Mouse (Mus musculus) thymus, postnatal 4 days (tissue): ENCODE measurements around the gene Vgll2.

Source experiments
- DNase-seq: peaks from one replicate; pipeline ENCODE4 v3.0.0; 2021

Vgll2 gene

DNA sequence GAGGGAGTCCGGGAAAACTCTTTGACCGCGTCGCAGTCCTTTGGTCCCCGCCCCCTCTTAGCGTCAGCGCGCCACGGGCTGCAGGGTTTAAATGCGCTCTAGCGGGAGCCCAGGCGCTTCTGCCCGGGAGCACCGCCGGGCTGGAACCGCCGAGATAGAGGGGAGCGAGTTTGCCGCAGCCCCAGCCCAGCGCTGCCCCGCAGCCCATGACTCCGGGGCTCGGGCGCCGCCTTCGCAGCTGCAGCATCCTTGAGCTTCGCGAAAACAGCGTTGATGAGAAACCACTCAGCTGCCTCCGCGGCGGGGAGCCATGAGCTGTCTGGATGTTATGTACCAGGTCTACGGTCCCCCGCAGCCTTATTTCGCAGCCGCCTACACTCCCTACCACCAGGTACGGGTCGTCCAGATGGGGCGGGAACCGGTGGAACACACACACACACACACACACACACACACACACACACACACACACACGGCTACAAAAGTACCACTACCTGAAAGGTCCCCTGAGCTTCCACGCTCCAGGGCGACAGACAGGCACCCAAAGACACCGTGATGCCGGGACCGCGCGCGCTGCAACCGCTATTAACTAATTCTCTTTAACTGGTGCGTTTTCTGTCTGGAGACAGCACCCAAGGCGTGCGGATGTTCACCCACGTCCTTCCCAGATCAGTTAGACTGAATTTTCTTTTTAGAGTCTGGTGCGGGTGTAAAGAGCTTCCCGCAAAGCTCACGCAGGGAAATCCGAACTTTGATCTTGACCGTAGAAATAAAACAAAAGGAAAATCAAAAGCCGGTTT, at the start of gene Vgll2:
Gene Vgll2, plus strand, starts transcription at position 90 of the 800 bp plus-strand sequence.
- peak; percentile 7 for DNase-seq

DNA sequence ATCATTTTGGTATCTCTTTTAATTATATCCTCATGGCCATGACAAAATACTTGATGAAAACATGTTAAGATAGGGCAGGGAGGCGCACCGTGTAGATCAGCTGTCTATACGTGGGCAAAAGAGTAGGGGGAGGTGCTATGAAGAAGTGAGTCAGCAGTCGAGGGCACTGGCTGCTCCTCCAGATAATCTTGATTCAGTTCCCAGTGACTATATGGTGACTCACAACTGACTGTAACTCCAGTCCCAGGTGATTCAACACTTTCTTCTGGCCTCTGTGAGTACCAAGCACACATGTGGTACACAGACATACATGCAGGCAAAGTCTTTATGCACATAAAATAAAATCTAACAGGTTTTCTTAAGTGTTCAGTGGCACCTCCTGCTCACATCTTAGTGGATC, 47.2 kb upstream of the Vgll2 start:
- no peak for DNase-seq

DNA sequence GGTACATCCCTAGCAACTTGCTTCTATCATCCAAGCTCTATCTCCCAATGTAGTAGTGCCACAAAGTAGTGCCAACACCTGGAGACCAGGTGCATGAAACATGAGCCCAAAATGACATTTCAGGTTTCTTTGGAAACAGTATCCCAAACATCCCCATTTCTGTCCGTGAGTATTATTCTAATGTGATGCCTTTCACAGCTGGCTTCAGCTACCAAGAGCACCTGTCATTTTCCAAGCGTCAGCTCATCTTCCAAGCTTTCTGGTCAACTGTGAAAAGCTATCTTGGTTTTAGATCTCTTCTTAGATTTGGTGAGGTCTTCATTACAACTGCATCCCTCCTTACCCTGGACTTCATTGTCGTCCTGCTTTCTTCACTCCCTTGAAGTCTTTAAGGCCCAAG, 46.7 kb upstream of the Vgll2 start:
- DNase-seq, result no peak

DNA sequence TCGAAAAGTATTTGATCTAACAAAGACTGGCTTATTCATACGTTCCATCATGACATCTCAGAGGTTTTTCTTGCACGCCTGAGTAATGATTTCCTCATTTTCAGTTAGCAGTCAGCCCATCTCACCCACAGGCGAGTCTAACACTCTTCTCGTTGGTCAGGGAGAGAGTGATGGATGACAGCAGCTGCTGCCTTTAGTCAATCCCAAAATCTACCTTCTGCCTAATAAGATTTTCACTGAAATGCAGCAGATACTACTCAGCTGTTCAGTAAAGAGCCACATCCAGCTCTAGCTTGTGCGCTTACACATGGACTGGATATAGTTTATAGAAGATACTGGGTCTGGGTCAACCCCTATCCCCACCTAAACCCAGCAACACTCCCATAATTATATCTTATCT, 40.7 kb upstream of the Vgll2 start:
- DNase-seq, result no peak

GRCm38 (mm10) chr10:51982395-51982794, 39.9 kb upstream of the Vgll2 start:
- no peak for DNase-seq

GRCm38 (mm10) chr10:52018471-52018870, 3.8 kb upstream of the Vgll2 start:
- no peak for DNase-seq

GRCm38 (mm10) chr10:52021231-52021630, 1.1 kb upstream of the Vgll2 start:
- DNase-seq, result no peak

- DNase-seq, result no peak
Measured at GRCm38 (mm10) chr10:52021736-52022394, 437 bp upstream of the Vgll2 start.

DNA sequence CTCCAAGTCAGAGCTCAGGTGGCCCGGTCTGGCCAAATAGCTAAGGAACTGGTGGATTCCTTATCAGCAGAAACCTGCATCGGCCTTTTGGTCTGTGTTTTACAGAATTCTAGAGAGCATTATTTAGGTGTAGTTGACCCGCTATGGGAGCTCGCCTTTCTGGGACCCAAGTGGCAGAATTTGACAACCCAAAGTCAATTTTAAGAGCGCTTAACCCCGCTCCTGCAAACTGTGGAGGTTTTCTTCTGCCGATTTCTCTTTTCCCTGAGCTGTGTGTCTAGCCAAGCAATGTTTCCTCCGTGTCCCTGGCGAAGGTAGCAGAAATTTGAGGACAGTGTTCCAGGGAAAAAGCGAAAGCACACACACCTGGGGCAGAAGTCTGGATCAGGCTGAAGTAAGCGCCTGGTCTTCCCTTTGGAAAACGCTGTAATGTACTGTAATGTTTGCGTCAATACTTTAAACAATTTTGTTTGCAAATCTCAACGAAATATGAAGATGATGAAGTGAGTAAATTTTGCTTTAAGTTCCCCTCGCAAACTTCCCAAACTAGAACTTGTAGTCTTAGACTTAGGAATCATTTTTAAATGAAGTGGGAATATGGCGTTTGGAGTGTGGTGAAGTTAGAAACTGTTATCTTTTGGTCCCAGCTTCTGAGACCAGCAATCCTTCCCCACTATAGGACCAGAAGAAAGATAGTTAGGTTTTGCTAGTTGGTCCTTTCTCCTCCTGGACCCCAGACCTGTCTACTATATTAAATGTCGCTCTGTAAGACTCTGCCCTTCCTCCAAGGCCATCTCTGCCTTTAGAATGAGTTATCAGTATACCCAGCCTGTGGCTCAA, 1.1 kb downstream of the Vgll2 start:
- DNase-seq, result no peak

- no peak for DNase-seq
Measured at GRCm38 (mm10) chr10:52024053-52024410, 1.7 kb downstream of the Vgll2 start.

DNA sequence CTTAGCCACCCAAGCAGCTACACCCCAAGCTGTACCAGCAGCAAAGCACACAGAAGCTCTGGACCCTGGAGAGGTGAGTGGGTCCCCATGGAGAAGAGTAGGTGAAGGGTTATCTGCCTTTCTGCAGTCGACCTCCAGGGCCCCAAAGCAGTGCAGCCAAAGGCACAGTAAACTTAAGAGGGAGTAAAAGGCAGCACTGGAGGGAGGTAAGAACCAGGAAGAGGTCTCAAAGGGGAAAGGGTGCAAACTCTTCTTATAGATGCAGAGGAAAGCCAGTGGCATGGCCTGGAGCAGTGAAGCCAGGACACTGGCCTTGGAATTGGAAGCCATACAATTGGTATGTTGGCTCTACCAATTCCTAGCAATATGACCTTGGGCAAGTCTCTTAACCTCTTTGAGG, 3.0 kb downstream of the Vgll2 start:
- no peak for DNase-seq

DNA sequence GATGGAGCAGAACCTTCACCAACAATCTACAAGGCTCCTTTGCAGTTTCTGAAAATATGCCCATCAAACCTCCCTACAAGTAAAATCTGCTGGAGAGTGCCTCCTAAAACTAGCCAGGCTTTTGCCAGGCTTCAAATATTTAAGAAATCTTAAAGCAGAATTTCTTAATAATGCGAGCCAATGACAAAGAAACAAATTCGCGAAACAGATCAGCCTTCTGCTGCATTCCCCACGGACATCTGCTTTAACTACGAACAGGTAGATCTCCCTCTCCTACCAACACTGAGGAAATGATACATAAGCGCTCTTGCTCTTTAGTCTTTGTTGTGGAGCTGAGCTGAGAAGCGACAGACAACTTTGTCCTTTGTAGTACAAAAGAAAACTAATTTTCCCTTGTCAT, 3.5 kb downstream of the Vgll2 start:
- no peak for DNase-seq

GRCm38 (mm10) chr10:52027161-52028035, 5.1 kb downstream of the Vgll2 start:
- DNase-seq, result peak; percentile 18

- no peak for DNase-seq
Measured at GRCm38 (mm10) chr10:52028561-52029370, 6.5 kb downstream of the Vgll2 start.

- DNase-seq, result no peak
Measured at GRCm38 (mm10) chr10:52029421-52030080, 7.2 kb downstream of the Vgll2 start.

GRCm38 (mm10) chr10:52033729-52034128, 11.4 kb downstream of the Vgll2 start:
- no peak for DNase-seq

DNA sequence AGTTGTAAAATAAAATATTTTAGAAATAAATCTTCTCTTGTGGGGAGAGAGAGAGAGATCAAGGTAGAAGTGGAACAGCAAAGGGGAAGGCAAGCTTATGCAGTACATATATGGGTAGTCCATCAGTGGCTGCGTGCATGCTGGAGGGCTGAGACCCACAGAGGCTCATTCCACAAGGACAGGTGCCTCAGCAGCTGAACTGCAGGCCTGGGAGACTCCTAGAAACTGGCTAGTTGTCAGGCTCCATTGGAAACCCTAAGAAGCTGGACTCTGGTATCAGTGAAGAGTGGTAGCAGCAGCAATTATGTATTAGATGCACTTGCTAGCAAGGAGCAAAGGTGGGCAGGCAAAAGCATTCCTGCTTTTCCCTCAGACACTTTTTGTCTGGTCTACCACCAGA, 17.1 kb downstream of the Vgll2 start:
- no peak for DNase-seq

DNA sequence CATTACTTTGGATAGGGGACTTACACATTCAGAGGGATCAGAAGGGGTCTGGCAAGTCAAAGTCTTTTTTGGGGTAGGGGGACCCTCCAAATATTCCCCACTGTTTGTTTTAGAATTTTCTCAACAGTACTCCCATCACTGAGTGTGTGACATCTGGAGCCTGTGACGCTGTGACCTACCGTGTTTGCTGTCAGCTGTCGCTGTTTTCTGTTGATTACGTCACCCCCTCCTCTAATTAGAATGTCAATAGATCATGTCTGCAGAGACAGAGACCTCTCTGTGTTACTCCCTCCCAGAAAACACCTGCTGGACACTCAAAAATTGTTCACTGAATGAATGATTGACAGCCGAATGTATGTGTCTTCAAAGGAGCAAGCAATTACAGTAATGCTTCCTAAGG, 20.8 kb downstream of the Vgll2 start:
- no peak for DNase-seq

DNA sequence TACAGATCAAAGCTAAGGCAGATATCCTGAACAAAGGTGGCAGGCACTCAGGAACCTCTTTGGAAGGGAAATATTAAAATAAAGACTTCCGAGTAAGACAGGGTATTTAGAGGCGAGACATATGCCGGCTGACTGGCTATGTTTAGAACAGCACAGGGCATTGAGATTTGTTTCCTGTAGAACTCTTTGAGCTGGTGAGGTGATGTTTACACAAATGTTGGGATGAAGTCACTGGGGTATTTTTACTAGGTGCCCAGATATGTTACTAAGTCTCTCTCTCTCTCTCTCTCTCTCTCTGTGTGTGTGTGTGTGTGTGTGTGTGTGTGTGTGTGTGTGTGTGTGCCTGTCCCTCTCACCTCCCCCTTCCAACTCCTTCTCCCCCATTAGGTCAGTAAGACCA, 26.0 kb downstream of the Vgll2 start:
- no peak for DNase-seq

- DNase-seq, result peak; percentile 28
Measured at GRCm38 (mm10) chr10:52072482-52072881, 50.2 kb downstream of the Vgll2 start.
